Mouse (Mus musculus): ENCODE data around the gene Tbcd. TPM values are rescaled to one million over a fixed set of nuclear protein-coding genes. Genes with fewer than 3 reads are reported as not detected.

The Tbcd gene
- polyA plus RNA-seq, 1 experiment: 45.7 TPM

- Histone ChIP-seq H3K4me1 (ENCODE audit: control insufficient read depth, insufficient read depth, insufficient read length, low read length) (no peaks in the 10 kb centered on the region), H3K4me3 (ENCODE audit: low read depth, low read length) (no peak overlapping the region), H3K27ac (ENCODE audit: insufficient read depth, low read depth, low read length) (no peak overlapping the region), H3K36me3 (ENCODE audit: control insufficient read depth, insufficient read depth, low read length) (peaks cover 15% of the 10 kb centered on the region), H3K27me3 (ENCODE audit: control insufficient read depth, insufficient read depth, low read length) (no peaks in the 10 kb centered on the region)
- TF ChIP-seq CTCF (IDR thresholded peaks at IDR 0.05; ENCODE audit: extremely low read depth, insufficient read length, insufficient replicate concordance, low read depth, low read length) (no peak), POLR2A (IDR thresholded peaks at IDR 0.05; ENCODE audit: low read depth, low read length) (no peak)
- 89% methylated on average over 2 of the region's 2 CpGs for WGBS
These were observed 189.9 kb downstream of the Tbcd start for GRCm38 (mm10) chr11:121641501-121642145.

GRCm38 (mm10) chr11:121645394-121645793, 193.6 kb downstream of the Tbcd start:
- TF ChIP-seq POLR2A (IDR thresholded peaks at IDR 0.05; ENCODE audit: low read depth, low read length) (no peak), CTCF (IDR thresholded peaks at IDR 0.05; ENCODE audit: extremely low read depth, insufficient read length, insufficient replicate concordance, low read depth, low read length) (no peak)
- H3K27ac ChIP-seq (ENCODE audit: insufficient read depth, low read depth, low read length): no peak overlapping the region
- no peaks in the 10 kb centered on the region for H3K27me3 ChIP-seq (ENCODE audit: control insufficient read depth, insufficient read depth, low read length)
- peaks cover 14% of the 10 kb centered on the region for H3K36me3 ChIP-seq (ENCODE audit: control insufficient read depth, insufficient read depth, low read length)
- H3K4me3 ChIP-seq (ENCODE audit: low read depth, low read length): no peak overlapping the region
- 86% methylated on average over 6 of the region's 6 CpGs for WGBS
- H3K4me1 ChIP-seq (ENCODE audit: control insufficient read depth, insufficient read depth, insufficient read length, low read length): no peaks in the 10 kb centered on the region

DNA sequence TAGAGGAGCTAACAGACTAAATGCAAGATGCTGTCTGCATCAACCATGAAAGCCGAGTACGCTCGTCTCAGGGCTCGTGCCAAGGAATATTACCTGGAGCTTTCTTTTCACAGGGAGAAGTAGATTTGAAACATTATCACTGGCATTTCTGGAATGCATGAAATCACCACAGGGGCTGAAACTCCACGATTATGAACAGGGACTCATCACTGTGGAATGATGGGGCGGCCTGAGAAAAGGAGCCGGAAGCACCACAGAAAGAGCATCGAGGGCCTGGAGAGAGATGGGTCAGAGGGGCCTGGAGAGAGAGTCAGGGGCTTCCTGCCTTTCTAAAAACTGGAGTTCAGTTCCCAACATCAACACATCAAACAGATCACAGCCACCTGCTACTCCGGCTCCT, 195.6 kb downstream of the Tbcd start:
- Histone ChIP-seq H3K27me3 (ENCODE audit: control insufficient read depth, insufficient read depth, low read length) (no peaks in the 10 kb centered on the region), H3K27ac (ENCODE audit: insufficient read depth, low read depth, low read length) (no peak overlapping the region), H3K4me1 (ENCODE audit: control insufficient read depth, insufficient read depth, insufficient read length, low read length) (no peaks in the 10 kb centered on the region), H3K4me3 (ENCODE audit: low read depth, low read length) (no peak overlapping the region), H3K36me3 (ENCODE audit: control insufficient read depth, insufficient read depth, low read length) (peaks cover 16% of the 10 kb centered on the region)
- TF ChIP-seq POLR2A (IDR thresholded peaks at IDR 0.05; ENCODE audit: low read depth, low read length) (no peak), CTCF (IDR thresholded peaks at IDR 0.05; ENCODE audit: extremely low read depth, insufficient read length, insufficient replicate concordance, low read depth, low read length) (no peak)
- 85% methylated on average over 9 of the region's 9 CpGs for WGBS

DNA sequence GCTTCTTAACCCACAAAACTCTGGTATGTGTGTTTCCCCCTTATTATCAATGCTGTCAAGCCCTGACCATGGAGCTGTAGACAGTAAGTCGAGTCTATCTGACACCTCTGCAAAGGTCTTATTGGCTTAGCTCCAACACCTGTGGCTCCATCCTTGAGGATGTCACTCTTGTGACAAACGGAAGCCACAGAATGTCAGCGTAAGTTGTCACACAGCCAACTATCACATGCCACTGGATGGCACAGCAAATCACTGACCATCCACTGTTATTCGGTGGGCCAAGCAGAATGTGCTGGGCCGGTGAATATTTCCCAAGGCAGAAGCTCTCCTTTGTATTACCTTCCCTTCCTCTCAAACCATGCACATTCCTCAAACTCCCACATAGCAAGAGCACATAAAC, 196.4 kb downstream of the Tbcd start:
- H3K27ac ChIP-seq (ENCODE audit: insufficient read depth, low read depth, low read length): no peak overlapping the region
- no peaks in the 10 kb centered on the region for H3K27me3 ChIP-seq (ENCODE audit: control insufficient read depth, insufficient read depth, low read length)
- H3K4me1 ChIP-seq (ENCODE audit: control insufficient read depth, insufficient read depth, insufficient read length, low read length): no peaks in the 10 kb centered on the region; the same call in 1 of the 2 replicates
- H3K36me3 ChIP-seq (ENCODE audit: control insufficient read depth, insufficient read depth, low read length): peaks cover 18% of the 10 kb centered on the region
- no peak overlapping the region for H3K4me3 ChIP-seq (ENCODE audit: low read depth, low read length)
- TF ChIP-seq CTCF (IDR thresholded peaks at IDR 0.05; ENCODE audit: extremely low read depth, insufficient read length, insufficient replicate concordance, low read depth, low read length) (no peak), POLR2A (IDR thresholded peaks at IDR 0.05; ENCODE audit: low read depth, low read length) (no peak)
- WGBS: 95% methylated on average over 5 of the region's 5 CpGs

DNA sequence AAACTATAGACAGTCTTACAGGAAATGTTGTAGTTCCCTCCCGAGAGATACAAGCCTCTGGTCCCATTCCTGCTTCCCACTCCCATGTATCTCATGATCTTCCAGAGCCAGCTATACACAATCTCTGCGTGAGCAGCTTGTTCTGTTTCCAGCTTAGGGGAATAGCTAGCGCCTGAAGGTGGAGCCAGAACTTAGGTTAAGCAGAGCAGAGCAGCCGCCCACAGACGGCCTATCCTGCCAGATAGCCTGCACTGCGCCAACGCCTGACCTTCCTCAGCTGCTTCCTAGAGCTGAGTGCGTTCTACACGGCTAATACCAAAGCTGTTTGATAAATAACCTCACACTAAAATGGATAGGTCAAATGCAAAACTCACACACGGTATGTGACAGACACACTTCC, 198.2 kb downstream of the Tbcd start:
- TF ChIP-seq POLR2A (IDR thresholded peaks at IDR 0.05; ENCODE audit: low read depth, low read length) (no peak), CTCF (IDR thresholded peaks at IDR 0.05; ENCODE audit: extremely low read depth, insufficient read length, insufficient replicate concordance, low read depth, low read length) (no peak)
- WGBS: 68% methylated on average over 10 of the region's 10 CpGs
- Histone ChIP-seq H3K4me1 (ENCODE audit: control insufficient read depth, insufficient read depth, insufficient read length, low read length) (no peaks in the 10 kb centered on the region; the same call in 1 of the 2 replicates), H3K36me3 (ENCODE audit: control insufficient read depth, insufficient read depth, low read length) (peaks cover 13% of the 10 kb centered on the region), H3K27me3 (ENCODE audit: control insufficient read depth, insufficient read depth, low read length) (no peaks in the 10 kb centered on the region), H3K27ac (ENCODE audit: insufficient read depth, low read depth, low read length) (no peak overlapping the region), H3K4me3 (ENCODE audit: low read depth, low read length) (no peak overlapping the region)

GRCm38 (mm10) chr11:121650668-121651067, 198.9 kb downstream of the Tbcd start:
- WGBS: 90% methylated on average over 11 of the region's 11 CpGs
- Histone ChIP-seq H3K36me3 (ENCODE audit: control insufficient read depth, insufficient read depth, low read length) (peaks cover 13% of the 10 kb centered on the region), H3K27me3 (ENCODE audit: control insufficient read depth, insufficient read depth, low read length) (no peaks in the 10 kb centered on the region)

DNA sequence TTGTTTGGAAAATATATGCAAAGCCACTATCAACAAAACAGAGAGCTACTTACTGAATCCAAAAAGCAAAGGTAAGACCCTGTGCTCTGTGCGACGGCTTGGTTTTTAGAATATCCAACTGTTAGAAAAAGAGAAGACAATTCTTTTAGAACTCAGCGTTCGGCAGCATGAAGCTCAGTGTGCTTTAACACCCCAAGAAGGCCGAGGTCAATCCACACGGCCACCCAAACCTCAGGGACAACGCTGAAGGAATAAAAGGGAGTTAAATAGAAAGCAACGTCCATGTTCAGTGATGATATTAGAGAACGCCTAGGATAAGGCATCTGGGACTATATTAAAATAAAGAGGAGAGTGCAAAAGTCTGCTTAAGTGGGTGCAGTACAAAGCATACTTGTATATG, 199.8 kb downstream of the Tbcd start:
- no peaks in the 10 kb centered on the region for H3K27me3 ChIP-seq (ENCODE audit: control insufficient read depth, insufficient read depth, low read length)
- H3K36me3 ChIP-seq (ENCODE audit: control insufficient read depth, insufficient read depth, low read length): peaks cover 13% of the 10 kb centered on the region
- TF ChIP-seq POLR2A (IDR thresholded peaks at IDR 0.05; ENCODE audit: low read depth, low read length): no peak
- no peak for TF ChIP-seq CTCF (IDR thresholded peaks at IDR 0.05; ENCODE audit: extremely low read depth, insufficient read length, insufficient replicate concordance, low read depth, low read length)
- 95% methylated on average over 9 of the region's 9 CpGs for WGBS
- H3K4me3 ChIP-seq (ENCODE audit: low read depth, low read length): no peak overlapping the region
- H3K27ac ChIP-seq (ENCODE audit: insufficient read depth, low read depth, low read length): no peak overlapping the region
- no peaks in the 10 kb centered on the region; the same call in 1 of the 2 replicates for H3K4me1 ChIP-seq (ENCODE audit: control insufficient read depth, insufficient read depth, insufficient read length, low read length)

More at GRCm38 (mm10) chr11:121650668-121651067, 198.9 kb downstream of the Tbcd start:
- no peak for TF ChIP-seq CTCF (IDR thresholded peaks at IDR 0.05; ENCODE audit: extremely low read depth, insufficient read length, insufficient replicate concordance, low read depth, low read length)
- no peak for TF ChIP-seq POLR2A (IDR thresholded peaks at IDR 0.05; ENCODE audit: low read depth, low read length)
- Histone ChIP-seq H3K27ac (ENCODE audit: insufficient read depth, low read depth, low read length) (no peak overlapping the region), H3K4me3 (ENCODE audit: low read depth, low read length) (no peak overlapping the region), H3K4me1 (ENCODE audit: control insufficient read depth, insufficient read depth, insufficient read length, low read length) (no peaks in the 10 kb centered on the region; the same call in 1 of the 2 replicates)
